Comparison of ENCODE assay signal across 26 mouse cellular contexts in the genomic region with DNA sequence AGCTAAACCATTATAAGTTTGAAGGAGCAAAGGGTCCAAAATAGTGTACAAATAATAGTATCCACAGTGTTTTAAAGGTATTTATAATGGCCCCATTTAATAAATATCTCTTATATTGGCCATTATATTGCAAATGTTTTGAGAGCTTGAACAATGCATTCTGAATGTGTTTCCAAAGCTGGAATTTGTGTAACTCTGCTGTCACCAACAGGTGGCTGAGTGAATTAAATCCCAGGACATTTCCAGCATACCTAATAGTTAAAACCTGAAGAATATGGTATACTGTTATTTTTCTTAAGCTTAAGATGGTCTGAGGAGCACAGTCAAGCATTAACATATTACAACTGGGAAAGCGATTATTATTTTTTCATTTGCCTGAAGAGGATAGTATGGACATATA.
DNase-seq lines count a peak whose midpoint lies in the region; ATAC-seq and TF ChIP-seq lines count a peak whose summit lies in the region.
"Had no signal": no experiment of that assay in that cellular context is flagged by ENCODE, and none has a peak within 500 bp of the region (broad histone marks: within the 10 kb centered on the region; RNA-seq: fewer than 3 reads in every experiment).

No protein-coding gene starts in this region.

- no peak for DNase-seq in heart, adult 2 months
- no peak for DNase-seq in heart, postnatal 10 days
- DNase-seq in layer of hippocampus, adult 2 months (ENCODE audit: low spot score in 2 of 2): peak; percentile 11 to 12
- DNase-seq in layer of hippocampus, adult 9-11 months: no peak
- DNase-seq in midbrain, postnatal 0 days (ENCODE audit: low spot score): peak; percentile 51
- DNase-seq in stomach, postnatal 0 days (ENCODE audit: low spot score): no peak
- no peak for DNase-seq in cerebellum, postnatal 25 days
- DNase-seq: adrenal gland, adult 2 months; cerebellum, adult 2 months; cerebellum, postnatal 36 days; embryo, embryonic 11 days; gastrocnemius, postnatal 14 days; heart, adult 11 months; lung, adult 2 months; lung, postnatal 36 days; thymus, postnatal 36 days had no signal

- H3K4me2 ChIP-seq in midbrain, postnatal 0 days (ENCODE audit: low read depth, low read length, poor library complexity, severe bottlenecking): no peak overlapping the region
- H3K4me2 ChIP-seq in midbrain, embryonic 15.5 days: no peak overlapping the region
- H3K4me2 ChIP-seq in stomach, postnatal 0 days (replicated peaks; ENCODE audit: low read depth): no peak overlapping the region
- H3K4me2 ChIP-seq: heart, embryonic 12.5 days; hindbrain, embryonic 14.5 days; kidney, embryonic 15.5 days; limb, embryonic 13.5 days; liver, embryonic 12.5 days; neural tube, embryonic 15.5 days had no signal

- TF ChIP-seq POLR2A in heart, adult 2 months (IDR thresholded peaks at IDR 0.05; ENCODE audit: insufficient read depth, low read depth, low read length): no peak

- no peak overlapping the region for H3K27ac ChIP-seq in heart, adult 2 months
- H3K27ac ChIP-seq in layer of hippocampus, adult 2 months: no peak overlapping the region
- H3K27ac ChIP-seq in midbrain, postnatal 0 days (ENCODE audit: low read depth, low read length): no peak overlapping the region
- no peak overlapping the region for H3K27ac ChIP-seq in midbrain, embryonic 15.5 days
- no peak overlapping the region for H3K27ac ChIP-seq in stomach, postnatal 0 days (replicated peaks)
- H3K27ac ChIP-seq: hindbrain, embryonic 14.5 days; kidney, embryonic 15.5 days; limb, embryonic 13.5 days; liver, embryonic 12.5 days; neural tube, embryonic 15.5 days had no signal

- no peak for ATAC-seq in midbrain, postnatal 0 days (ENCODE audit: low FRiP score)
- no peak for ATAC-seq in midbrain, embryonic 15.5 days (replicated peaks)
- no peak for ATAC-seq in stomach, postnatal 0 days (ENCODE audit: low FRiP score, low TSS enrichment)
- ATAC-seq: CD4-positive, CD25-positive, alpha-beta regulatory T cell, adult 4 months; forebrain, embryonic 16.5 days; liver, embryonic 12.5 days had no signal

- 86% methylated on average over 1 of the region's 1 CpGs for WGBS in heart, adult 2 months
- WGBS in midbrain, postnatal 0 days: 96% methylated on average over 1 of the region's 1 CpGs
- 95% methylated on average over 1 of the region's 1 CpGs for WGBS in midbrain, embryonic 15.5 days
- 92% methylated on average over 1 of the region's 1 CpGs for WGBS in stomach, postnatal 0 days

- no peak overlapping the region for H3K4me3 ChIP-seq in heart, adult 2 months
- H3K4me3 ChIP-seq in layer of hippocampus, adult 2 months: no peak overlapping the region
- H3K4me3 ChIP-seq in midbrain, postnatal 0 days (ENCODE audit: low read depth, low read length): no peak overlapping the region
- no peak overlapping the region for H3K4me3 ChIP-seq in midbrain, embryonic 15.5 days
- no peak overlapping the region for H3K4me3 ChIP-seq in stomach, postnatal 0 days (ENCODE audit: low read depth, low read length)
- H3K4me3 ChIP-seq: heart, embryonic 12.5 days; kidney, embryonic 15.5 days; limb, embryonic 13.5 days; liver, embryonic 12.5 days; neural tube, embryonic 15.5 days had no signal

- no peaks in the 10 kb centered on the region for H3K4me1 ChIP-seq in heart, adult 2 months (ENCODE audit: control insufficient read depth, insufficient read depth, low read length)
- no peaks in the 10 kb centered on the region for H3K4me1 ChIP-seq in midbrain, postnatal 0 days (ENCODE audit: insufficient read depth, low read length)
- H3K4me1 ChIP-seq in midbrain, embryonic 15.5 days: no peaks in the 10 kb centered on the region
- H3K4me1 ChIP-seq in stomach, postnatal 0 days (replicated peaks; ENCODE audit: control insufficient read depth, insufficient read depth): no peaks in the 10 kb centered on the region
- H3K4me1 ChIP-seq: heart, embryonic 12.5 days; kidney, embryonic 15.5 days; limb, embryonic 13.5 days; liver, embryonic 12.5 days; neural tube, embryonic 15.5 days had no signal

- intact Hi-C loops in heart, adult 2 months (cut with DNase I): no loop called here
- intact Hi-C loops in heart, postnatal 10 days (cut with DNase I): loop anchor here (2.0 kb wide), 1 partner anchor 514 kb away; no protein-coding TSS in a partner anchor

- no peak for TF ChIP-seq EP300 in heart, adult 2 months (IDR thresholded peaks at IDR 0.05; ENCODE audit: insufficient read depth, low read depth, low read length)
- no peak for TF ChIP-seq EP300 in stomach, postnatal 0 days (optimal IDR thresholded peaks at IDR 0.05)

- H3K79me2 ChIP-seq in heart, adult 2 months (replicated peaks; ENCODE audit: control insufficient read depth, insufficient read depth, low read length): no peaks in the 10 kb centered on the region

- H3K36me3 ChIP-seq in heart, adult 2 months (ENCODE audit: control insufficient read depth, insufficient read depth, low read length): no peaks in the 10 kb centered on the region
- no peaks in the 10 kb centered on the region for H3K36me3 ChIP-seq in midbrain, postnatal 0 days (ENCODE audit: insufficient read depth, low read length)
- H3K36me3 ChIP-seq in midbrain, embryonic 15.5 days (replicated peaks): no peaks in the 10 kb centered on the region
- no peaks in the 10 kb centered on the region for H3K36me3 ChIP-seq in stomach, postnatal 0 days (ENCODE audit: control insufficient read depth, insufficient read depth, low read length)
- H3K36me3 ChIP-seq: G1E; heart, embryonic 12.5 days; kidney, embryonic 15.5 days; limb, embryonic 13.5 days; liver, embryonic 12.5 days; neural tube, embryonic 15.5 days had no signal

- no peaks in the 10 kb centered on the region for H3K27me3 ChIP-seq in heart, adult 2 months (ENCODE audit: control insufficient read depth, insufficient read depth, low read length)
- H3K27me3 ChIP-seq in midbrain, postnatal 0 days (ENCODE audit: insufficient read depth, low read length): no peaks in the 10 kb centered on the region
- H3K27me3 ChIP-seq in midbrain, embryonic 15.5 days (replicated peaks): no peaks in the 10 kb centered on the region
- H3K27me3 ChIP-seq in stomach, postnatal 0 days (ENCODE audit: control insufficient read depth, insufficient read depth, low read length): no peaks in the 10 kb centered on the region
- H3K27me3 ChIP-seq: heart, embryonic 12.5 days; kidney, embryonic 15.5 days; limb, embryonic 13.5 days; liver, embryonic 12.5 days; neural tube, embryonic 15.5 days had no signal

- TF ChIP-seq CTCF in heart, adult 2 months (IDR thresholded peaks at IDR 0.05): peak; percentile 22; the same call in 1 of the 2 replicates
- peak; percentile 75 for TF ChIP-seq CTCF in layer of hippocampus, adult 2 months (conservative IDR thresholded peaks at IDR 0.05)
- peak; percentile 74 for TF ChIP-seq CTCF in midbrain, postnatal 0 days (IDR thresholded peaks at IDR 0.05)
- peak; percentile 60 for TF ChIP-seq CTCF in stomach, postnatal 0 days (IDR thresholded peaks at IDR 0.05; ENCODE audit: low read depth)

- H3K9me3 ChIP-seq in midbrain, postnatal 0 days (ENCODE audit: low read length): no peaks in the 10 kb centered on the region
- H3K9me3 ChIP-seq in midbrain, embryonic 15.5 days: no peaks in the 10 kb centered on the region
- no peaks in the 10 kb centered on the region for H3K9me3 ChIP-seq in stomach, postnatal 0 days (ENCODE audit: control insufficient read depth, low read length)
- H3K9me3 ChIP-seq: G1E; heart, embryonic 12.5 days; kidney, embryonic 15.5 days; limb, embryonic 13.5 days; liver, embryonic 12.5 days; neural tube, embryonic 15.5 days had no signal

- no peak overlapping the region for H3K9ac ChIP-seq in heart, adult 2 months (ENCODE audit: low read depth, low read length)
- H3K9ac ChIP-seq in midbrain, postnatal 0 days (replicated peaks; ENCODE audit: low read length, poor library complexity, severe bottlenecking): no peak overlapping the region
- H3K9ac ChIP-seq in midbrain, embryonic 15.5 days: no peak overlapping the region
- H3K9ac ChIP-seq in stomach, postnatal 0 days (ENCODE audit: low read length): no peak overlapping the region
- H3K9ac ChIP-seq: heart, embryonic 12.5 days; hindbrain, embryonic 14.5 days; kidney, embryonic 15.5 days; limb, embryonic 13.5 days; liver, embryonic 12.5 days; neural tube, embryonic 15.5 days had no signal

Comparison
In these comparisons a context has a peak if more than half of its experiments do, and no peak if none do; other contexts are left out.
1. DNase-seq: peak in layer of hippocampus, adult 2 months (2 of 2) and midbrain, postnatal 0 days (single experiment); none in heart, adult 2 months (0 of 2), heart, postnatal 10 days (0 of 2), layer of hippocampus, adult 9-11 months (single experiment), stomach, postnatal 0 days (single experiment) and cerebellum, postnatal 25 days (0 of 2).
2. CTCF ChIP-seq: peak in every context shown above with its lines; median percentile 75 in layer of hippocampus, adult 2 months; 74 in midbrain, postnatal 0 days; 60 in stomach, postnatal 0 days; 22 in heart, adult 2 months.